ENCODE assay signal across 8 mouse cellular contexts in the genomic region with DNA sequence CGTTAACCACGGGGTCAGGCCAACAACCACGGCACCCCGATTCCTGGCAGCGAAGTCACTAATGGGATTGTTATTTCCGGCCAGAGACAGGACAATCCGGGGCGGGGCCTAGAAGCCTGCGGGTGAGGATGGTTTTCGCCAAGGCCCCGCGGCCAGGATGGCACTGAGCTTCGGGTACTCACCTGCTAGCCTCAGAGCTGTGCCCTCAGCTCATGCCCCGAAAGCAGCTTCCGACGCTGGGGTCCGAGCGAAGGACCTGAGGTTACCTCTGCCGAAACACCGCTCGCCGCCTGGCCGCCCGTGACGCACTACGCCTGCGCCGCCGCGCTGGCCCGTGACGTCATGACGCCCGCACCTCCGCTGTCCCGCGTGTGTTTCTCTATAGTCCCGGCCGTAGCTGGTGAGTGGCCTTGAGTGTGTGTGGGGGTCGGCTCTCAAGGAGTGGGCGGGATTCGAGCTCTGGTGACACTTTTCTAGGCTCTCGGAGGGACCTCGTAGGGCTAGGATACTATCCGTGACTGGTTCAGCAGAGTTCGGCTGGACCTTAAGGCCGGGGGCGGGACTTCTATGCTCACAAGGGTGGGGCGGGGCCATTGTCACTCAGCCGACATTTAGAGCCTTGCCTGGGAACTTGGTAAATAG. TPM values are rescaled to one million over a fixed set of nuclear protein-coding genes. Genes with fewer than 3 reads are reported as not detected.
A peak's percentile ranks its signal among the peaks of the same experiment; 100 is the strongest.
DNase-seq lines count a peak whose midpoint lies in the region; ATAC-seq lines count a peak whose summit lies in the region.

A gene (plus strand): TSS at position 90 of the 642 bp plus-strand sequence.
A gene (minus strand): TSS at position 474 of the 642 bp plus-strand sequence.

- H3K27me3 ChIP-seq in hindbrain, embryonic 12.5 days, result no peaks in the 10 kb centered on the region

- H3K27ac ChIP-seq in hindbrain, embryonic 12.5 days, result peak within 1 kb of the TSS; percentile 82

- under 1% methylated on average over 50 of the region's 50 CpGs for WGBS in hindbrain, embryonic 12.5 days

- peak within 1 kb of the TSS; percentile 73 for H3K4me3 ChIP-seq in hindbrain, embryonic 12.5 days

- peak within 1 kb of the TSS; percentile 81 for H3K9ac ChIP-seq in hindbrain, embryonic 12.5 days

- peaks cover 24% of the 10 kb centered on the region for H3K36me3 ChIP-seq in hindbrain, embryonic 12.5 days

- peak within 1 kb of the TSS; percentile 67 for H3K4me2 ChIP-seq in hindbrain, embryonic 12.5 days (replicated peaks)

- peak; percentile 94 for DNase-seq in NIH3T3 (ENCODE audit: low read depth)
- peak; percentile 96 for DNase-seq in cerebellum, postnatal 10 days
- peak; percentile 85 to 92 for DNase-seq in frontal cortex, postnatal 10 days (ENCODE audit: low spot score in 2 of 2)
- DNase-seq in layer of hippocampus, postnatal 14 days (ENCODE audit: low spot score in 2 of 2), result peak; percentile 92 to 97
- DNase-seq in lung, postnatal 14 days, result peak; percentile 93
- peak; percentile 74 for DNase-seq in retina, adult 2 months (ENCODE audit: low read depth, low spot score)
- peak; percentile 87 to 90 for DNase-seq in thymus, postnatal 36 days

- ATAC-seq in hindbrain, embryonic 12.5 days (ENCODE audit: low FRiP score), result peak; percentile 97

- H3K4me1 ChIP-seq in hindbrain, embryonic 12.5 days, result peaks cover 5% of the 10 kb centered on the region

- H3K9me3 ChIP-seq in hindbrain, embryonic 12.5 days (replicated peaks), result no peaks in the 10 kb centered on the region

RNA-seq across cellular contexts. Expression of the first gene that starts in this region (rescaled TPM):
- polyA plus RNA-seq in hindbrain, embryonic 12.5 days (2016; fragmentation: Nextera tagmentation; extraction: Ambion mirVana), result 23.0 and 24.8 TPM in 2 replicates
- total RNA-seq in layer of hippocampus, postnatal 14 days (2021), result 10 to 100 TPM; 16.2 to 19.1 TPM

RNA-seq across cellular contexts. Expression of the second gene that starts in this region (rescaled TPM):
- polyA plus RNA-seq in hindbrain, embryonic 12.5 days (2016; fragmentation: Nextera tagmentation; extraction: Ambion mirVana), result 129 TPM in 2 replicates
- 10 to 100 TPM; 49.5 to 50.8 TPM for total RNA-seq in layer of hippocampus, postnatal 14 days (2021)

Comparison
In these comparisons a context has a peak if more than half of its experiments do, and no peak if none do; other contexts are left out.
1. Peak in every context shown above with its lines: DNase-seq, ATAC-seq, H3K4me3 ChIP-seq and H3K27ac ChIP-seq.